Mouse (Mus musculus): ENCODE measurements around the gene Elovl5. TPM values are rescaled to one million over a fixed set of nuclear protein-coding genes. Genes with fewer than 3 reads are reported as not detected.
A peak's percentile ranks its signal among the peaks of the same experiment; 100 is the strongest.

The Elovl5 gene
- polyA plus RNA-seq, 1 experiment: 115 TPM

GRCm38 (mm10) chr9:77917622-77918131 is 513 bp downstream of the Elovl5 start:
- Histone ChIP-seq H3K9me3 (replicated peaks; ENCODE audit: control insufficient read depth, insufficient read depth, low read length, poor library complexity, severe bottlenecking) (no peaks in the 10 kb centered on the region), H3K4me3 (ENCODE audit: low read depth, low read length) (peak overlapping the region; percentile 79), H3K36me3 (ENCODE audit: control insufficient read depth, insufficient read depth, low read length, poor library complexity, severe bottlenecking) (no peaks in the 10 kb centered on the region), H3K27ac (ENCODE audit: insufficient read depth, low read length) (no peak overlapping the region), H3K27me3 (ENCODE audit: control insufficient read depth, insufficient read depth, low read length, poor library complexity, severe bottlenecking) (no peaks in the 10 kb centered on the region), H3K4me1 (ENCODE audit: control insufficient read depth, insufficient read depth, low read length) (no peaks in the 10 kb centered on the region), H3K9ac (ENCODE audit: low read depth, poor library complexity, severe bottlenecking) (peak overlapping the region; percentile 58)
- TF ChIP-seq POLR2A (IDR thresholded peaks at IDR 0.05; ENCODE audit: insufficient read depth, low read length) (no peak), EP300 (IDR thresholded peaks at IDR 0.05; ENCODE audit: insufficient read depth, low read depth, low read length) (no peak), CTCF (IDR thresholded peaks at IDR 0.05; ENCODE audit: low read depth, low read length) (no peak)

GRCm38 (mm10) chr9:77918211-77918610 is 1.0 kb downstream of the Elovl5 start:
- H3K4me1 ChIP-seq (ENCODE audit: control insufficient read depth, insufficient read depth, low read length): no peaks in the 10 kb centered on the region
- H3K9ac ChIP-seq (ENCODE audit: low read depth, poor library complexity, severe bottlenecking): peak overlapping the region; percentile 58
- peak overlapping the region; percentile 79 for H3K4me3 ChIP-seq (ENCODE audit: low read depth, low read length)
- no peaks in the 10 kb centered on the region for H3K27me3 ChIP-seq (ENCODE audit: control insufficient read depth, insufficient read depth, low read length, poor library complexity, severe bottlenecking)
- H3K36me3 ChIP-seq (ENCODE audit: control insufficient read depth, insufficient read depth, low read length, poor library complexity, severe bottlenecking): no peaks in the 10 kb centered on the region; the same call in 1 of the 2 replicates
- H3K9me3 ChIP-seq (replicated peaks; ENCODE audit: control insufficient read depth, insufficient read depth, low read length, poor library complexity, severe bottlenecking): no peaks in the 10 kb centered on the region
- no peak overlapping the region for H3K27ac ChIP-seq (ENCODE audit: insufficient read depth, low read length)
- TF ChIP-seq CTCF (IDR thresholded peaks at IDR 0.05; ENCODE audit: low read depth, low read length) (no peak), EP300 (IDR thresholded peaks at IDR 0.05; ENCODE audit: insufficient read depth, low read depth, low read length) (no peak), POLR2A (IDR thresholded peaks at IDR 0.05; ENCODE audit: insufficient read depth, low read length) (no peak)

- Histone ChIP-seq H3K4me1 (ENCODE audit: control insufficient read depth, insufficient read depth, low read length) (no peaks in the 10 kb centered on the region), H3K9me3 (replicated peaks; ENCODE audit: control insufficient read depth, insufficient read depth, low read length, poor library complexity, severe bottlenecking) (no peaks in the 10 kb centered on the region), H3K27ac (ENCODE audit: insufficient read depth, low read length) (no peak overlapping the region), H3K4me3 (ENCODE audit: low read depth, low read length) (no peak overlapping the region), H3K27me3 (ENCODE audit: control insufficient read depth, insufficient read depth, low read length, poor library complexity, severe bottlenecking) (no peaks in the 10 kb centered on the region), H3K36me3 (ENCODE audit: control insufficient read depth, insufficient read depth, low read length, poor library complexity, severe bottlenecking) (no peaks in the 10 kb centered on the region; the same call in 1 of the 2 replicates), H3K9ac (ENCODE audit: low read depth, poor library complexity, severe bottlenecking) (no peak overlapping the region)
- TF ChIP-seq CTCF (IDR thresholded peaks at IDR 0.05; ENCODE audit: low read depth, low read length): no peak
- TF ChIP-seq EP300 (IDR thresholded peaks at IDR 0.05; ENCODE audit: insufficient read depth, low read depth, low read length): no peak
- TF ChIP-seq POLR2A (IDR thresholded peaks at IDR 0.05; ENCODE audit: insufficient read depth, low read length): no peak
Observed at GRCm38 (mm10) chr9:77918961-77919670, 2.0 kb downstream of the Elovl5 start.

GRCm38 (mm10) chr9:77920481-77920880 is 3.3 kb downstream of the Elovl5 start:
- H3K36me3 ChIP-seq (ENCODE audit: control insufficient read depth, insufficient read depth, low read length, poor library complexity, severe bottlenecking): no peaks in the 10 kb centered on the region; the same call in 1 of the 2 replicates
- no peaks in the 10 kb centered on the region for H3K9me3 ChIP-seq (replicated peaks; ENCODE audit: control insufficient read depth, insufficient read depth, low read length, poor library complexity, severe bottlenecking)
- H3K4me1 ChIP-seq (ENCODE audit: control insufficient read depth, insufficient read depth, low read length): no peaks in the 10 kb centered on the region
- H3K27me3 ChIP-seq (ENCODE audit: control insufficient read depth, insufficient read depth, low read length, poor library complexity, severe bottlenecking): no peaks in the 10 kb centered on the region
- TF ChIP-seq POLR2A (IDR thresholded peaks at IDR 0.05; ENCODE audit: insufficient read depth, low read length) (no peak), CTCF (IDR thresholded peaks at IDR 0.05; ENCODE audit: low read depth, low read length) (no peak), EP300 (IDR thresholded peaks at IDR 0.05; ENCODE audit: insufficient read depth, low read depth, low read length) (no peak)
- H3K9ac ChIP-seq (ENCODE audit: low read depth, poor library complexity, severe bottlenecking): no peak overlapping the region
- no peak overlapping the region for H3K27ac ChIP-seq (ENCODE audit: insufficient read depth, low read length)
- H3K4me3 ChIP-seq (ENCODE audit: low read depth, low read length): no peak overlapping the region

DNA sequence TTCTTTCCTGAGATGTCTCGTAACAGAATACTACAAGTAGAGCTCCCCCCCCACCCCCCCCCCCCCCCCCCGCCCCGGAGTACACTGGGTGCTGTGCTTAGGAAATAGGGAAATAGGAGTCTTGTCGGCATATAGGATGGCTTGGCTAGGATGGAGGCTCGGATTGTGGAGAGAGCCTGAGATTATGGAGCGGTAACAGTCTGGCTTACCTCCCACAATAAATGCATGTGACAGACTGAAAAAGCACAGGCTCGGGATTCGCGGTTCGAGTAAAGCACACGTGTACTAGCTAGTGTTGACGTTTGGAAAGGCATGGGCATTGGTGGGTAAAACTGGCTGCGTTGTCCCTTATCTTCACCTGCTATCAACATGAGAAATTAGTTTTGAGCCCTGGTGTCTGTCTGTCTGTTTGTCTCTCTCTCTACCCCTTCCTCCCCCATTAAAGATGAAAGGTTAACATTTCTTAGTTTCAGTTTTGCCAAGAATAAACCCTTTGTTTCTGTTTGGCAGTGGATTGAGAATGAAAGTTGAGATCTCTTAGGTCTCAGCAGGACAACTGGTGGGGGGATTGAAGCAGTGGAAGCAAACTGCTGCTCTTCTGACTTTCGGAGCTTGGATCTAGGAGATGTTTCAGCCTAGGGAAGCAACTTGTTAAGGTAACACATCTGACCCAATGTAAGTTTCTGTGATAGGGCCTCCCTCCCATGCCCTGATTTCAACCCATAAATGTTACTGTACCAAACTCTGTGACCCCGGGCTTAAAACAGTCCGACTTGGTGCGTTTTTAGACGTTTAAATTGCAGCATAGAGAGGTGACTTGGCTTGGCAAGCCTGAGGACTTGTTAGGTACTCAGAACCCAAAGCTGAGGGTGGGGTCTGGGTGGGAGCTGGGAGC is 4.4 kb downstream of the Elovl5 start:
- Histone ChIP-seq H3K36me3 (ENCODE audit: control insufficient read depth, insufficient read depth, low read length, poor library complexity, severe bottlenecking) (no peaks in the 10 kb centered on the region; the same call in 1 of the 2 replicates), H3K9me3 (replicated peaks; ENCODE audit: control insufficient read depth, insufficient read depth, low read length, poor library complexity, severe bottlenecking) (no peaks in the 10 kb centered on the region), H3K4me1 (ENCODE audit: control insufficient read depth, insufficient read depth, low read length) (peaks cover under 1% of the 10 kb centered on the region), H3K4me3 (ENCODE audit: low read depth, low read length) (no peak overlapping the region), H3K27me3 (ENCODE audit: control insufficient read depth, insufficient read depth, low read length, poor library complexity, severe bottlenecking) (no peaks in the 10 kb centered on the region), H3K27ac (ENCODE audit: insufficient read depth, low read length) (no peak overlapping the region), H3K9ac (ENCODE audit: low read depth, poor library complexity, severe bottlenecking) (no peak overlapping the region)
- TF ChIP-seq CTCF (IDR thresholded peaks at IDR 0.05; ENCODE audit: low read depth, low read length) (no peak), EP300 (IDR thresholded peaks at IDR 0.05; ENCODE audit: insufficient read depth, low read depth, low read length) (no peak), POLR2A (IDR thresholded peaks at IDR 0.05; ENCODE audit: insufficient read depth, low read length) (no peak)

Data from ES-Bruce4 (cell line).